Mouse (Mus musculus): ENCODE measurements at regions not wholly inside any gene's neighbourhood (a gene's known extent, or its start where the extent isn't known, plus 50 kb on each side); places are given as distances from the start of the nearest gene placed in this dataset.

DNA sequence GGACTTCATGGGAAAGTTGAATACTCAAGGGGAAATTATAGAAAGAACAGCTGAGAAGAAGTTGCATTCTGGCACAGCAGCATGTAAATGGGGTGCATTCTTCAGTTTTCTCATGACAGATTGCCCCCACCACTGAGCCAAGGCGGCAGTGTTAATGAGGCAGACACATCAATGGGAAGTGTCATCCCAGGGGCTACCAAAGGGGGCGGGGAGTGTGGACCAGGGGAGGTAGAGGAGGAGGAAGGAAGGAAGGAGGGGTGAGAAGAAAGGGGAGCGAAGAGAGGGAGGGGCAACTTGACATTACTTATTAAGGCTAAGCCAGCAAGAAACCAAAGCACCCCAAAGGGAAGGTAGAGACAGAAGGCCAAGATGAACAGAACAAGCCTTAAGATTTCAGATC lies 419.4 kb upstream of the Atp11b start:
- no peak; the same call in 1 of the 2 replicates for ATAC-seq (ENCODE audit: low FRiP score)
- Histone ChIP-seq H3K27me3 (ENCODE audit: control insufficient read depth, insufficient read depth, low read length) (no peaks in the 10 kb centered on the region), H3K27ac (no peak overlapping the region; the same call in 1 of the 2 replicates), H3K4me3 (replicated peaks; ENCODE audit: low read length) (no peak overlapping the region), H3K4me2 (replicated peaks) (no peak overlapping the region), H3K36me3 (replicated peaks; ENCODE audit: control insufficient read depth, insufficient read depth) (no peaks in the 10 kb centered on the region), H3K9me3 (ENCODE audit: control insufficient read depth, low read length) (no peaks in the 10 kb centered on the region), H3K4me1 (replicated peaks; ENCODE audit: control insufficient read depth, insufficient read depth, low read length) (peaks cover 14% of the 10 kb centered on the region), H3K9ac (no peak overlapping the region)
- DNase-seq (ENCODE audit: low spot score), result no peak
- 11% methylated on average over 3 of the region's 3 CpGs for WGBS

DNA sequence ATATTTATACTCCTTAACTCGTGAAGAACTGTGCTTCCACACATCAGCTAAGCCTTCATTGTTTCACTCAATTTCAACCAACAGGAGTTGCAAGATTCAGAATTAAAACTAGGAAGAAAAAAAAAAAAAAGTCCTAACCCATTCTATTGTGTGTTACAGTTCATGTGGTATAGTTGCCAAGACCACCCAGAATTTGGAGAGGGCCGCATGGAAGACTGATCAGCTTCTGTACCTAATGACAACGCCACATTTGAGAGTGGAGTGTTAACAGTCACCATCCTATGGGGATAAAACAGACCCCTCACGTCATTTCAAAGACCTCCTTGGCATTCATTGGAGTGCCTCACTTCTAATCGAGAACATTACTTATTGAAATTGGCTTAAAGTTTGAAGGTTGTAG lies 418.1 kb upstream of the Atp11b start:
- Histone ChIP-seq H3K4me2 (replicated peaks) (no peak overlapping the region), H3K9me3 (ENCODE audit: control insufficient read depth, low read length) (no peaks in the 10 kb centered on the region), H3K4me1 (replicated peaks; ENCODE audit: control insufficient read depth, insufficient read depth, low read length) (peaks cover 14% of the 10 kb centered on the region), H3K27ac (no peak overlapping the region), H3K27me3 (ENCODE audit: control insufficient read depth, insufficient read depth, low read length) (no peaks in the 10 kb centered on the region), H3K4me3 (replicated peaks; ENCODE audit: low read length) (no peak overlapping the region), H3K9ac (no peak overlapping the region), H3K36me3 (replicated peaks; ENCODE audit: control insufficient read depth, insufficient read depth) (no peaks in the 10 kb centered on the region)
- 38% methylated on average over 5 of the region's 5 CpGs for WGBS
- ATAC-seq (ENCODE audit: low FRiP score) (no peak), DNase-seq (ENCODE audit: low spot score) (no peak)

DNA sequence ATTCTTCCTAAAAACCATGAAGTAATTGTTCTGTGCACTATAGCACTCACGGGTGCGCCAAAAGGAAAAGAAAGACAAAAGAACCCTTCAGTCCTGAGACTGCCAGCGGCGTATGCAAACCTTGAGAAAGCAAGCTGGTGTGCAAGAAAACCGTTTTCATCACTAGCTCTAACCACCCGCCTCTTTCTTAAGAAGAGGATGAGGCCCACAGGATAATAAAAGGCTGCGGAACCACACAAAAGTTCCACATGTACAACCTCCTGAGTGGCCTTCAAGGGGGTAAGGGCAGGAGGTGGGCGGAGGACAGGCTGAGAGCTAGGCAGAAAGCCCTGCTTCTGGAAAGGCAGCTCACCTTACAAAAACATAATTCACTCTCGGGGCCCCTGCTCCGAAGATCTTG lies 413.4 kb upstream of the Atp11b start:
- no peaks in the 10 kb centered on the region for H3K9me3 ChIP-seq (ENCODE audit: control insufficient read depth, low read length)
- H3K4me2 ChIP-seq (replicated peaks), result peak overlapping the region; percentile 63
- no peaks in the 10 kb centered on the region for H3K36me3 ChIP-seq (replicated peaks; ENCODE audit: control insufficient read depth, insufficient read depth)
- peaks cover 10% of the 10 kb centered on the region; the same call in 1 of the 2 replicates for H3K4me1 ChIP-seq (replicated peaks; ENCODE audit: control insufficient read depth, insufficient read depth, low read length)
- H3K27me3 ChIP-seq (ENCODE audit: control insufficient read depth, insufficient read depth, low read length), result no peaks in the 10 kb centered on the region
- 2% methylated on average over 10 of the region's 10 CpGs for WGBS
- H3K27ac ChIP-seq, result peak overlapping the region; percentile 63
- H3K9ac ChIP-seq, result peak overlapping the region; percentile 29
- peak; percentile 41; the same call in 1 of the 2 replicates for ATAC-seq (ENCODE audit: low FRiP score)
- DNase-seq (ENCODE audit: low spot score), result peak; percentile 52
- H3K4me3 ChIP-seq (replicated peaks; ENCODE audit: low read length), result peak overlapping the region; percentile 35

DNA sequence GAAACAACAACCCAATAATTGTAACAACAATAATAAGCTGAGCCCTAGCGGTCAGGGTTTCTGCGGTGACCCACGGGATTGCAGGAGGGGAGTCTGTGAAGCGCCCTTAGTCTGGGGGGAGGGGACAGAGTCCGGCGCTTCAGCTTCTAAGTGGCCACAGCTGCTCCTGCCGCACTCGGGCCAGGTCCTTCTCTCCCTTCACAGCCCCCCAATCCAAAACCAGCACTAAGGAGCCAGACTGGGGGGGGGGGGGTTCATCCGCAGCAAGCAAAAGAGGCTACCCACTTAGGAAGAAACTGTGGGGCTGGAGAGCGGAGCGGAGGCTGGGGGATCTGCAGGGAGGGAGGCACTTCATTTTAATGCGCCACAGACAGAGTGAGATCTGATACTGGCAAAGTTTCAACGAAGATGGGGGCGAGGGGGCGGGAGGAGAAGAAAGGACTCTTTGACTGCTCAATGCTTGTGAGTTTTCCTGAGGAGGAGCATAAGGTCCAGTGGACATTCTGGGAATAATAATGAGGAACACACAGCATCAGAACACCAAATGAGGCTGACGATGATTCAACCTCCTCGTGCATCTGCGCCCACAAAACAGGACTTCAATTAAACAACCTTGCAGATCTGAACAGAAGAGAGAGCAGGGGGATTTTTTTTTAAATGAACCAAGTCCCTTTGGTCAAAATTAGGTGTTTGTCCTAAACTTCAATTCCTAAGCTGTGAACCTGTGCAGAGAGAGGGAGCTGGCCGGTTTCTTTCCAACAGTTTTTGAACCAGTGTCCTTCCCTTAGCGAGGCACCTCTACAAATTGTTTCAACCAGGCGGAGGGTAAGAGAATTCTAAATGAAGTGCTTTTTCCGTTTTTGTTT lies 412.7 kb upstream of the Atp11b start:
- H3K4me1 ChIP-seq (replicated peaks; ENCODE audit: control insufficient read depth, insufficient read depth, low read length), result peaks cover 10% of the 10 kb centered on the region; the same call in 1 of the 2 replicates
- H3K9me3 ChIP-seq (ENCODE audit: control insufficient read depth, low read length), result no peaks in the 10 kb centered on the region
- H3K4me3 ChIP-seq (replicated peaks; ENCODE audit: low read length), result peak overlapping the region; percentile 35
- H3K4me2 ChIP-seq (replicated peaks), result peak overlapping the region; percentile 63
- ATAC-seq (ENCODE audit: low FRiP score) (peak; percentile 90), DNase-seq (ENCODE audit: low spot score) (peak; percentile 74)
- H3K9ac ChIP-seq, result peak overlapping the region; percentile 29
- no peaks in the 10 kb centered on the region for H3K27me3 ChIP-seq (ENCODE audit: control insufficient read depth, insufficient read depth, low read length)
- H3K27ac ChIP-seq, result peak overlapping the region; percentile 63
- no peaks in the 10 kb centered on the region for H3K36me3 ChIP-seq (replicated peaks; ENCODE audit: control insufficient read depth, insufficient read depth)
- WGBS, result 2% methylated on average over 22 of the region's 22 CpGs

DNA sequence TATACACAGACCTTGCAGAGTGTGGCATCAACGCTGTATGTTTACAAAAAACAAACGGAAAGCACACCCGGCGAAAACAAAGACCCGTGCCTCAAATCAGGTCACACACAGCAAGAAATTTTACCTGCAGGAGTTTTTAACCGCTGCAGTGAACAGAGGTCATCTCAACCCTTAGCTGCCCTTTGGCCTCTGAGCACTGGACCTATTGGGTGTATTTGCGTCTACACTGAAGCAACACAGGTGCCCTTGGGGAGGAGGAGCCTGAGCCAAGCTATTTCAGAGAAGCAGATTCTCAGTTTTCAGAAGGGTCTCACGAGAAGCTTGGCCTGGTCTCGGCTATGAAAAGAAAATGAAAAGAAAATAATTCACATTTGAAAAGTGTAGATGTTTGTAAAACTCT lies 412.1 kb upstream of the Atp11b start:
- Histone ChIP-seq H3K9ac (peak overlapping the region; percentile 29; the same call in 1 of the 2 replicates), H3K9me3 (ENCODE audit: control insufficient read depth, low read length) (no peaks in the 10 kb centered on the region), H3K4me3 (replicated peaks; ENCODE audit: low read length) (no peak overlapping the region), H3K4me1 (replicated peaks; ENCODE audit: control insufficient read depth, insufficient read depth, low read length) (peaks cover 10% of the 10 kb centered on the region; the same call in 1 of the 2 replicates), H3K36me3 (replicated peaks; ENCODE audit: control insufficient read depth, insufficient read depth) (no peaks in the 10 kb centered on the region), H3K27me3 (ENCODE audit: control insufficient read depth, insufficient read depth, low read length) (no peaks in the 10 kb centered on the region), H3K4me2 (replicated peaks) (peak overlapping the region; percentile 63), H3K27ac (peak overlapping the region; percentile 63)
- WGBS, result 7% methylated on average over 9 of the region's 9 CpGs
- ATAC-seq (ENCODE audit: low FRiP score) (no peak), DNase-seq (ENCODE audit: low spot score) (no peak)

DNA sequence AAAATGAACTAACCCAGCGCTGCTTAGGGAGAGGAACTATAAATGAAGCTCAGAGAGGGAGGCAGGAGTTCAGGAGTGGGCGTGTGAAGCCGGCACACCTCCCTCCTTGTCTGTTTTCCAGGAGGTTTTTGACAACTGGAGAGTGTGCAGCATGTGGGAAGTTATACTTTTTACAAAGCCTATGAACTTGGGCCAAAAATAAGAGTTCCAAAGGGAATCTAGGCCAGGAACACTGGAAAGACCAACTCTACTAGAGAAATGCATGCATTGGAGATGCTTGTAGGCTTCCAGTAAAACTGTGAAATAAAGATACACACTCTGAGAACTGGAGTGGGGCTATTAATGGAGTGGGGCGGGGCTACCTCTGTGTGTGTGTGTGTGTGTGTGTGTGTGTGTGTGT lies 411.3 kb upstream of the Atp11b start:
- no peak overlapping the region for H3K4me2 ChIP-seq (replicated peaks)
- no peak overlapping the region for H3K4me3 ChIP-seq (replicated peaks; ENCODE audit: low read length)
- DNase-seq (ENCODE audit: low spot score) (no peak), ATAC-seq (ENCODE audit: low FRiP score) (no peak)
- WGBS, result 41% methylated on average over 4 of the region's 4 CpGs
- no peaks in the 10 kb centered on the region for H3K27me3 ChIP-seq (ENCODE audit: control insufficient read depth, insufficient read depth, low read length)
- no peaks in the 10 kb centered on the region for H3K36me3 ChIP-seq (replicated peaks; ENCODE audit: control insufficient read depth, insufficient read depth)
- no peak overlapping the region for H3K9ac ChIP-seq
- no peaks in the 10 kb centered on the region for H3K9me3 ChIP-seq (ENCODE audit: control insufficient read depth, low read length)
- H3K4me1 ChIP-seq (replicated peaks; ENCODE audit: control insufficient read depth, insufficient read depth, low read length), result peaks cover 10% of the 10 kb centered on the region; the same call in 1 of the 2 replicates
- peak overlapping the region; percentile 63 for H3K27ac ChIP-seq

- ATAC-seq (ENCODE audit: low FRiP score), result no peak
- Histone ChIP-seq H3K36me3 (replicated peaks; ENCODE audit: control insufficient read depth, insufficient read depth) (no peaks in the 10 kb centered on the region), H3K4me1 (replicated peaks; ENCODE audit: control insufficient read depth, insufficient read depth, low read length) (peaks cover 10% of the 10 kb centered on the region; the same call in 1 of the 2 replicates), H3K27me3 (ENCODE audit: control insufficient read depth, insufficient read depth, low read length) (no peaks in the 10 kb centered on the region), H3K9ac (no peak overlapping the region), H3K4me2 (replicated peaks) (no peak overlapping the region), H3K9me3 (ENCODE audit: control insufficient read depth, low read length) (no peaks in the 10 kb centered on the region), H3K4me3 (replicated peaks; ENCODE audit: low read length) (no peak overlapping the region), H3K27ac (no peak overlapping the region)
- 49% methylated on average over 5 of the region's 5 CpGs for WGBS
- DNase-seq (ENCODE audit: low spot score), result no peak
Observed at GRCm38 (mm10) chr3:35343936-35344335, 410.0 kb upstream of the Atp11b start.

DNA sequence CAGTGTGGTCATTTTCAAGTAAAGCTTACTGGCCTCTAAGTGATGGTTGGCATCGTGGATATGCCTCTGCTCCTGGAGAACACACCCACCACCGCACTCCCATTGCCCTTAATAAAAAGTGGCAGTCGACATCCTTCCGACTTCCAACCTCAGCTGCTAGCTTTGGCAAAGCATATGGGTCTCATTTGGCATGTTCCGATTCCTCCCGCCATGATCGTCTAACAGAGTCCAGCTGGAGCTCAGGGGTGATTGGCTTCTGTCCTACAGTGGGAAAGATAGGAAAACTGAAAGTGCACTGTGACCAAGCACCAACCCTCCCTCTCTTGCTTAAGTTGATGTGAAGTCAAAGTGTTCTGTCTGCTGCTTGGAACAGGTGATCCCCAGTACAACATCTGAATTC lies 404.8 kb upstream of the Atp11b start:
- WGBS, result 79% methylated on average over 7 of the region's 7 CpGs
- H3K27ac ChIP-seq, result no peak overlapping the region
- ATAC-seq (ENCODE audit: low FRiP score) (no peak), DNase-seq (ENCODE audit: low spot score) (no peak)
- H3K36me3 ChIP-seq (replicated peaks; ENCODE audit: control insufficient read depth, insufficient read depth), result no peaks in the 10 kb centered on the region
- H3K9me3 ChIP-seq (ENCODE audit: control insufficient read depth, low read length), result no peaks in the 10 kb centered on the region
- H3K4me2 ChIP-seq (replicated peaks), result no peak overlapping the region
- no peak overlapping the region for H3K4me3 ChIP-seq (replicated peaks; ENCODE audit: low read length)
- H3K27me3 ChIP-seq (ENCODE audit: control insufficient read depth, insufficient read depth, low read length), result no peaks in the 10 kb centered on the region
- no peak overlapping the region for H3K9ac ChIP-seq
- H3K4me1 ChIP-seq (replicated peaks; ENCODE audit: control insufficient read depth, insufficient read depth, low read length), result no peaks in the 10 kb centered on the region

- WGBS, result 71% methylated on average over 9 of the region's 9 CpGs
- H3K27ac ChIP-seq, result no peak overlapping the region
Observed at GRCm38 (mm10) chr3:35353442-35353841, 400.5 kb upstream of the Atp11b start.

More at GRCm38 (mm10) chr3:35353442-35353841, 400.5 kb upstream of the Atp11b start:
- no peak overlapping the region for H3K4me2 ChIP-seq (replicated peaks)
- H3K9me3 ChIP-seq (ENCODE audit: control insufficient read depth, low read length), result no peaks in the 10 kb centered on the region
- no peak for DNase-seq (ENCODE audit: low spot score)
- H3K27me3 ChIP-seq (ENCODE audit: control insufficient read depth, insufficient read depth, low read length), result no peaks in the 10 kb centered on the region
- H3K4me3 ChIP-seq (replicated peaks; ENCODE audit: low read length), result no peak overlapping the region
- no peaks in the 10 kb centered on the region for H3K4me1 ChIP-seq (replicated peaks; ENCODE audit: control insufficient read depth, insufficient read depth, low read length)
- no peak overlapping the region for H3K9ac ChIP-seq
- H3K36me3 ChIP-seq (replicated peaks; ENCODE audit: control insufficient read depth, insufficient read depth), result no peaks in the 10 kb centered on the region
- ATAC-seq (ENCODE audit: low FRiP score), result no peak; the same call in 1 of the 2 replicates
